Mouse (Mus musculus) forebrain, postnatal 0 days (tissue): ENCODE measurements around the gene Shisa5. TPM values are rescaled to one million over a fixed set of nuclear protein-coding genes. Genes with fewer than 3 reads are reported as not detected.

Experiments used
- ATAC-seq: fragments of 200-750 bp; cut with Nextera tagmentation; 2 replicates; pipeline ENCODE4 v1.8.0; 2017; ENCODE audit warnings: mild to moderate bottlenecking, moderate library complexity
- DNase-seq: peaks from one replicate; pipeline ENCODE4 v3.0.0-alpha.2; 2015
- H3K27ac ChIP-seq: fragments of 300-500 bp; sonication (generic); 2 replicates; pipeline ENCODE4 v1.5.1; 2014; ENCODE audit warnings: low read depth, mild to moderate bottlenecking, antibody characterized with exemption, low read length, moderate library complexity, mixed read lengths
- H3K27me3 ChIP-seq: fragments of 300-500 bp; sonication (generic); 2 replicates; pipeline ENCODE4 v1.6.1; 2014; ENCODE audit warnings: mild to moderate bottlenecking, low read length, mixed read lengths; ENCODE audit not compliant: insufficient read depth
- H3K36me3 ChIP-seq: fragments of 300-500 bp; sonication (generic); 2 replicates; pipeline ENCODE4 v1.6.1; 2014; ENCODE audit warnings: mild to moderate bottlenecking, moderate library complexity; ENCODE audit not compliant: insufficient read depth
- H3K4me1 ChIP-seq: fragments of 300-500 bp; sonication (generic); 2 replicates; pipeline ENCODE4 v1.6.1; 2014; ENCODE audit warnings: antibody characterized with exemption; ENCODE audit not compliant: insufficient read depth
- H3K4me2 ChIP-seq: fragments of 300-500 bp; sonication (generic); 2 replicates; pipeline ENCODE4 v1.6.1; 2014; ENCODE audit warnings: low read depth, mild to moderate bottlenecking, moderate library complexity
- H3K4me3 ChIP-seq: fragments of 300-500 bp; sonication (generic); 2 replicates; pipeline ENCODE4 v1.5.1; 2014; ENCODE audit warnings: low read depth, low read length, mixed read lengths
- H3K9ac ChIP-seq: fragments of 300-500 bp; sonication (generic); 2 replicates; pipeline ENCODE4 v1.6.1; 2014; ENCODE audit warnings: mild to moderate bottlenecking
- H3K9me3 ChIP-seq: fragments of 300-500 bp; sonication (generic); 2 replicates; pipeline ENCODE4 v1.6.1; 2016; ENCODE audit warnings: low read length
- CTCF ChIP-seq: sonication (generic); IDR thresholded peaks from 2 replicates; pipeline ENCODE4 v1.5.1; 2016; ENCODE audit warnings: antibody characterized with exemption, control low read depth, low read depth
- WGBS: fragments of 180-500 bp; shearing (Covaris S2); extraction: QIAGEN DNeasy Blood & Tissue Kit; methylation state at CpG from one replicate; pipeline ENCODE4 v1.1.7; 2014; 5-methylcytosine and 5-hydroxymethylcytosine counted together
- polyA plus RNA-seq: library from polyadenylated mRNA; unstranded; fragments of >200 nt; fragmentation: Nextera tagmentation; extraction: Ambion mirVana; gene quantifications from 2 replicates; pipeline ENCODE4 v1.2.1, GENCODE M21; 2015
- total RNA-seq: library from RNA; depleted of rRNA; stranded (reverse); fragments of >200 nt; gene quantifications from 2 replicates; pipeline ENCODE4 v1.2.3, GENCODE M21; 2014

The Shisa5 gene
- total and polyA plus RNA-seq, 2 experiments from 2014 or later: 68.4 to 77.3 TPM

DNA sequence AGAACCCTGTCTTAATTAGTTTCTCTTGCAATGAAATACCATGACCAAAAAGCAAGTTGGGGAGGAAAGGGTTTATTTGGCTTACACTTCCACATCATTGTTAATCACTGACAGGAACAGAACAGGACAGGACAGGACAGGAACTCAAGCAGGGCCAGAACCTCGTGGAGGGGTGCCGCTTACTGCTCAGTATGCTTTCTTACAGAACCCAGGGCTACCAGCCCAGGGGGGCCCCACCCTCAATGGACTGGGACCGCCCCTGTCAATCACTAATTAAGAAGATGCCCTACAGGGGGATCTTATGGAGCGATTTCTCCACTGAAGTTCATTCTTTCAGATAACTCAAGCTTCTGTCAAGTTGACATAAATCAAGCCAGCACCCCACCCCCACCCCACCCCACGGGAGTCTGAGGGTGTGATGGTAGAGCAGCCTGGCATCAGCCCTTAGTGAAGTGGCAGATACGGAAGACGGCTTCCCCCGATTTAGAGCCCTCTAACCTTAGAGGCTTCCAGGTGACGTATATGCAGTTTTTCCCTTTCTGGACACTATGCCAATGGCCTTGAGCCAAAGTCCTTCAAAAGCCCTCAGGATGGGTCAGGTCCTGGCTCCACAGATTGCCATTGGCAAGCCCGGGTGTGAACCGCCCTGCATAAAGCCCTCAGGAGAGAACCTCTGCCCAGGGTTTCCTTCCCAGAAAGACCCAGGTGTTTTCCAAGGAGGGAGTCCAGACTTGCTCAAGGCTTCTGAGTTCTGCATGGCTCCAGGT, 55.6 kb downstream of the Shisa5 start:
- WGBS: 16% methylated on average over 11 of the region's 11 CpGs
- Histone ChIP-seq H3K9ac (peak overlapping the region; percentile 95), H3K4me1 (peaks cover 35% of the 10 kb centered on the region), H3K36me3 (peaks cover 13% of the 10 kb centered on the region), H3K9me3 (no peaks in the 10 kb centered on the region), H3K27ac (peak overlapping the region; percentile 100), H3K27me3 (no peaks in the 10 kb centered on the region), H3K4me2 (peak overlapping the region; percentile 83), H3K4me3 (peak overlapping the region; percentile 71)
- TF ChIP-seq CTCF: no peak
- ATAC-seq: no peak
- DNase-seq: no peak

DNA sequence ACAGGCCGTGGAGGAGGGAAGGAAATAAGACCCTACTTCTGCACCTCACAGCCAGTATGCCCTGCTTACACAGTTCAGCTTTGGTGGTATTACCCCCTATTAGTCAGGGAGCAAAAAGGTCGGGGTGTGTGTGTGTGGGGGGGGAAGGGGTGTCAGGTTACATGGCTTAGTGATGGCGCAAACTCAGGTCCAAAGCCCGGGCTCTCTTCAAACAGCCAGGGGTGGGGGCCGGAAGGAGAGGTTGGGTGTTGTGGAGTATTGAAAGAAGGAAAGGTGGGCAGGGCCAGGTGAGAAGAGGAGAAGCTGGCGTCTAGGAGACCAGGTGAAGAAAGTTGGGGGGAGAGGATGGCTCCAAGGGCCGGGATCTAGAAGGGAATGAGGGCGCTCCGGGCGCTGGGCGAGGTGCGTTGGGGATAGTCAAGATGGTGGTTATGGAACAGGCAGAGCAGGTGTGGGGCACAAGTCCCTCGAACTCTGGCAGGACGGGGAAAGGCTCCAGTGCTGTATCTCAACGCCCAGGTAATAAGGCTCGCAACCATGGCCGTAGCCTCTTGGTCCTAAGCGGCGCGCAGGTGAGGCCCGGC, 56.3 kb downstream of the Shisa5 start:
- peak; percentile 6 for ATAC-seq
- under 1% methylated on average over 21 of the region's 21 CpGs for WGBS

DNA sequence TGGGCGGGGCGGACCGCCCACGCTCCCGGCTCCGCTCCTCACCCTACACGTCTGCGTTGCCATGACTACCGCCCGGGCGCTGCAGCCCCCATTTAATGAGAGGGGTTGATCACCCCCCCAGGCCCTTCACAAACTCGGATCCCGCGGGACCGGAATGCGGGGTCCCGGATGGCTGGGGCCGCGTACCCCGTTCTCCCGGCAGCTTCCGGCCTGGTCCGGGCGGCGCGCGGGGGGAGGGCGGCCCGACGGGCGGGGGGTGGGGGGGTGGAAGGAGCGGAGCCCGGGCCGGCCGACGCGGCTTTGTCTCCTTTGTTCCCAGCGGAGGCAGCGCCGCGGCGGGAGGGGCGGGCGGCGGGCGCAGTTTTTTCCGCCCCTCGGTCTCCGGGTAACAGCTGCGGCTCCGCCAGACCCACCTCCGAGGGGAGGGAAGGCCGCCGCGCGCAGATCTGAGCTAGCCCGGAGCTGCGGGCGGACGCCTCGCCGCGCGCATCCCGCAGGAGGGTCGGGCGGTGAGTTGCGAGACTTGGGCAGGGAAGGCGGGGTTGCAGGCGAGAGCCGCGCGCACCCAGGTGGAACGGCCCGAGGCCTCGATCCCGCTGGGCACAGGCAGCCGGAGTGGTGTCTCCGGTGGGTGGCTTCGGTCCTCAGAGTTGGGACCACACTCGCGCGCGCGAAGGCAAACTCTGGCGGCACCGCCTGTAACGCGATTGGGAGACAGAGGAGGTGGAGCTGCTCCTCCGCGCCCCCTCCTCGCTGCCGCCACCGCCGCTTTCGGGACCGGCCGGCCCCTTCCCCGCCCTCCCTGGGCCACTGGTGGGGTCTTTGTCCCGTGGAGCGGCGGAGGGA, 57.0 kb downstream of the Shisa5 start, which contains the start of gene Plxnb1:
Gene Plxnb1, plus strand, starts transcription at position 253 of the 846 bp plus-strand sequence.
- peaks cover 35% of the 10 kb centered on the region for H3K4me1 ChIP-seq
- 1% methylated on average over 92 of the region's 102 CpGs for WGBS

More for the DNA sequence above, 56.3 kb downstream of the Shisa5 start:
- TF ChIP-seq CTCF: no peak
- H3K4me2 ChIP-seq: peak overlapping the region; percentile 83
- peak overlapping the region; percentile 71 for H3K4me3 ChIP-seq
- DNase-seq: no peak
- peaks cover 16% of the 10 kb centered on the region for H3K36me3 ChIP-seq
- no peaks in the 10 kb centered on the region for H3K27me3 ChIP-seq
- H3K9me3 ChIP-seq: no peaks in the 10 kb centered on the region
- peaks cover 35% of the 10 kb centered on the region for H3K4me1 ChIP-seq
- H3K27ac ChIP-seq: peak overlapping the region; percentile 100
- H3K9ac ChIP-seq: peak overlapping the region; percentile 95

DNA sequence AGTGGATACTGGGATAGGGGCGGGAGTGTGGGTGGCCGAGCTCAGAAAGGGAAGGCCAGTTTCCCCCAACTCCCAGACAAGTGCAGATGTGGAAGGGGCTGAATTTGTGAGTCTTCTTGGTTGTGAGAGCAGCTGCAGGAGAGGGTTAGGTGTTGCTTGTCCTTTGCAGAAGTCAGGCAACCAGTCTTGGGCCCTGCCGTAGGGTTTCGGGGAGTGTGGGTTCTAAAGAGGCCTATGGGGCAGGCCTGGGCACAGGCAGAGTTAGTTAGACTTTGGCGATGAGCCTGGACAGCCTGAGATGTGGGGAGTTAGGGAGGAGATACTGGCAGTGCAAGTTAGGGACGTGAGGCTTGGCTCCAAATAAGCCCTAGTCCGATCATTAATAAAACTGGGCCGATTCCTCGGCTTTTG, 57.9 kb downstream of the Shisa5 start:
- WGBS: 2% methylated on average over 9 of the region's 9 CpGs
- Histone ChIP-seq H3K9ac (peak overlapping the region; percentile 95), H3K4me1 (peaks cover 35% of the 10 kb centered on the region), H3K36me3 (peaks cover 24% of the 10 kb centered on the region), H3K27ac (peak overlapping the region; percentile 100), H3K4me3 (peak overlapping the region; percentile 71), H3K9me3 (no peaks in the 10 kb centered on the region), H3K27me3 (no peaks in the 10 kb centered on the region), H3K4me2 (peak overlapping the region; percentile 83)
- no peak for ATAC-seq
- DNase-seq: peak; percentile 74
- TF ChIP-seq CTCF: no peak

More for the DNA sequence above, 57.0 kb downstream of the Shisa5 start, which contains the start of gene Plxnb1:
- Histone ChIP-seq H3K9ac (peak within 1 kb of the TSS; percentile 95), H3K9me3 (no peaks in the 10 kb centered on the region), H3K27me3 (no peaks in the 10 kb centered on the region), H3K27ac (peak within 1 kb of the TSS; percentile 100), H3K4me3 (peak within 1 kb of the TSS; percentile 71), H3K4me2 (peak within 1 kb of the TSS; percentile 83), H3K36me3 (peaks cover 18% of the 10 kb centered on the region)
- no peak for TF ChIP-seq CTCF
- ATAC-seq (peak; percentile 76), DNase-seq (peak; percentile 90)

DNA sequence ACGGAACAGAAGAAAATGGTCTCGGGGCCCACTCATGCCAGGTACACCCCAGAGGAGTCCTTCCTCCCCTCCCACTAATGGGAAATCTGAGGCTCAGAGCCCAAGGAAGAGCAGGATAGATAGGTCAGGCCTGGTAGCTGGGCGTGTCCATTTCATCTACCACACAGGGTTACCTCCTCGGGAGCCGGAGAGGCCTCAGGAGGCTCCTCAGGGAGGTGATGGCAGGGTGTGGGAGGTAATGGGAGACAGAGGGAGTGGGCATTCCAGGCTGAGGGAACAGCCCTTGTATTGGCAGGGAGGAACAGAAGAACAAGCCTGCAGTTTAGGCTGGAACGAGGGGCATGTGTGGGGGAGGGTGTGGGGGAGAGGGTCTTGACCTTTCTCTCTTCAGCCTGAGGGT, 58.5 kb downstream of the Shisa5 start:
- no peak for TF ChIP-seq CTCF
- peak overlapping the region; percentile 100 for H3K27ac ChIP-seq
- H3K9me3 ChIP-seq: no peaks in the 10 kb centered on the region
- H3K4me1 ChIP-seq: peaks cover 35% of the 10 kb centered on the region
- DNase-seq (no peak), ATAC-seq (no peak)
- peak overlapping the region; percentile 83 for H3K4me2 ChIP-seq
- no peaks in the 10 kb centered on the region for H3K27me3 ChIP-seq
- H3K4me3 ChIP-seq: peak overlapping the region; percentile 71
- 6% methylated on average over 6 of the region's 6 CpGs for WGBS
- peak overlapping the region; percentile 95 for H3K9ac ChIP-seq
- H3K36me3 ChIP-seq: peaks cover 19% of the 10 kb centered on the region

DNA sequence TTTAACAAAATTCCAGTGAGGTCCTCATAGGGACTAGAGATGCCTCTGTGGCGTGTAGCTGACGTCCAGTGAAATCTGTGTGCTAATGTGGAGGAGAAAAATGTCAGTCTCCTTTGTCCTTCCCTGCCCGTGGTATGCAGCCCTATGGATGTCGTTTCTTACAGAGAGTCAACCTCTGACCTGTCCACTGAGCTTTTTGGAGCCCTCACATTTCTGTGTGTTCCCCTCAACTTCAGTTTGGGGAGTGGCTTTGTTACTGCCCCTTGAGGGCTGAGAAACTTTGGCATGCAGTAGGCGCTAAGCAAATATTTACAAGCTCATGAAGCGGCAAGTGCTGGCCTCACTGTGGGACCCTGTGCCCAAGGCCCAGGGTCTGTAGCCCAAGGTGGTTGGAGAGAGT, 58.9 kb downstream of the Shisa5 start:
- ATAC-seq: no peak
- 8% methylated on average over 6 of the region's 6 CpGs for WGBS
- H3K9me3 ChIP-seq: no peaks in the 10 kb centered on the region
- H3K4me3 ChIP-seq: peak overlapping the region; percentile 71
- H3K27me3 ChIP-seq: no peaks in the 10 kb centered on the region
- H3K9ac ChIP-seq: peak overlapping the region; percentile 95
- peaks cover 35% of the 10 kb centered on the region for H3K4me1 ChIP-seq
- peak overlapping the region; percentile 83 for H3K4me2 ChIP-seq
- H3K27ac ChIP-seq: peak overlapping the region; percentile 100
- peak; percentile 27 for DNase-seq
- TF ChIP-seq CTCF: no peak
- H3K36me3 ChIP-seq: peaks cover 16% of the 10 kb centered on the region
